Comparison of ENCODE assay signal across 24 mouse cellular contexts in the genomic region with DNA sequence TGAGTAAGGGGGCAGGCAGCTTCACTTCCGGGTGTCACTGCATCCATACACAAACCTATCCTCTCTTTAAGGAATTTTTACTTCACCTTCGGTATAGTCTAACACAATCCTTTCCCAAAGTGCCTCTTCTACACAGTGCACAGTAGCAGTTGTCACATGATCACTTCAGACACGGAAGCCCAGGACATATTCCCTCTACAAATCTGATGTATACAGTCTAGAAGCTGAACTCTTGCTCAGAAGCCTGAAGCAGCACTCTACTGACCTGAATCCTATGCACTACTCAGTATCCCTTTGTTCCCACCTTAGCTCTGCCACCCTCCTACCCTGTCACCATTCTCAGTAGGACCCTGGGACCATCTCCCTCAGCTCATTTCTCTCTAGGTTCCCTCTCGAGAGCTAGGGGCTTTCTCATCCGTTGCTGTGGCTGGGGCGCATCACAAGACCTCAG. TPM values are rescaled to one million over a fixed set of nuclear protein-coding genes. Genes with fewer than 3 reads are reported as not detected.
A peak's percentile ranks its signal among the peaks of the same experiment; 100 is the strongest.
DNase-seq lines count a peak whose midpoint lies in the region; ATAC-seq and TF ChIP-seq lines count a peak whose summit lies in the region.
"Had no signal": no experiment of that assay in that cellular context is flagged by ENCODE, and none has a peak within 500 bp of the region (broad histone marks: within the 10 kb centered on the region; RNA-seq: fewer than 3 reads in every experiment).

No protein-coding gene starts in this region.

- no peak overlapping the region for H3K4me3 ChIP-seq in liver, embryonic 13.5 days (replicated peaks)
- H3K4me3 ChIP-seq in liver, embryonic 11.5 days (ENCODE audit: low read depth, low read length), result no peak overlapping the region
- no peak overlapping the region for H3K4me3 ChIP-seq in liver, embryonic 14.5 days (ENCODE audit: insufficient read depth in 1 of 2, low read depth in 2 of 2, low read length in 2 of 2)
- H3K4me3 ChIP-seq in left cerebral cortex, adult 2 months, result no peak overlapping the region
- H3K4me3 ChIP-seq: embryonic facial prominence, embryonic 15.5 days; erythroblast, embryonic 14.5 days; forebrain, embryonic 15.5 days; heart, embryonic 13.5 days; hindbrain, embryonic 12.5 days had no signal

- no peak overlapping the region for H3K9ac ChIP-seq in liver, embryonic 13.5 days
- no peak overlapping the region for H3K9ac ChIP-seq in liver, embryonic 11.5 days (ENCODE audit: low read depth, low read length)
- H3K9ac ChIP-seq in liver, embryonic 14.5 days (replicated peaks), result no peak overlapping the region
- H3K9ac ChIP-seq: embryonic facial prominence, embryonic 15.5 days; forebrain, embryonic 15.5 days; heart, embryonic 13.5 days; hindbrain, embryonic 12.5 days had no signal

- ATAC-seq in liver, embryonic 13.5 days (ENCODE audit: low read depth), result no peak
- no peak for ATAC-seq in liver, embryonic 11.5 days (replicated peaks; ENCODE audit: low FRiP score)
- no peak for ATAC-seq in liver, embryonic 14.5 days (ENCODE audit: insufficient read depth)
- ATAC-seq in megakaryocyte, adult 5-6 weeks (ENCODE audit: poor library complexity, severe bottlenecking), result 0 out of 2 replicates have a peak, but pooled peaks have one; percentile 15
- ATAC-seq: forebrain, embryonic 15.5 days; hindbrain, embryonic 16.5 days; inflammation-experienced regulatory T-cells, adult 6 months had no signal

- H3K27ac ChIP-seq in liver, embryonic 13.5 days, result peak overlapping the region; percentile 65
- no peak overlapping the region for H3K27ac ChIP-seq in liver, embryonic 11.5 days (ENCODE audit: low read depth, low read length)
- H3K27ac ChIP-seq in liver, embryonic 14.5 days, result 0 out of 2 replicates have a peak overlapping the region, but pooled peaks have one; percentile 44
- no peak overlapping the region for H3K27ac ChIP-seq in left cerebral cortex, adult 2 months
- H3K27ac ChIP-seq: embryonic facial prominence, embryonic 15.5 days; forebrain, embryonic 15.5 days; heart, embryonic 13.5 days; hindbrain, embryonic 12.5 days had no signal

- H3K4me2 ChIP-seq in liver, embryonic 13.5 days, result no peak overlapping the region
- H3K4me2 ChIP-seq in liver, embryonic 11.5 days, result no peak overlapping the region
- H3K4me2 ChIP-seq in liver, embryonic 14.5 days (ENCODE audit: low read depth), result no peak overlapping the region
- H3K4me2 ChIP-seq: embryonic facial prominence, embryonic 15.5 days; forebrain, embryonic 15.5 days; heart, embryonic 13.5 days; hindbrain, embryonic 12.5 days had no signal

- H3K4me1 ChIP-seq in liver, embryonic 13.5 days (replicated peaks), result peaks cover 55% of the 10 kb centered on the region
- H3K4me1 ChIP-seq in liver, embryonic 11.5 days (replicated peaks; ENCODE audit: control insufficient read depth, insufficient read depth, low read length), result peaks cover 29% of the 10 kb centered on the region
- H3K4me1 ChIP-seq in liver, embryonic 14.5 days (replicated peaks; ENCODE audit: control insufficient read depth in 2 of 2, insufficient read depth in 2 of 2, low read length in 1 of 2), result peaks cover 38 to 44% of the 10 kb centered on the region in 2 experiments
- H3K4me1 ChIP-seq: embryonic facial prominence, embryonic 15.5 days; forebrain, embryonic 15.5 days; hindbrain, embryonic 12.5 days had no signal

- TF ChIP-seq CTCF in liver, embryonic 14.5 days (IDR thresholded peaks at IDR 0.05; ENCODE audit: low read depth), result no peak
- TF ChIP-seq CTCF in left cerebral cortex, adult 2 months (IDR thresholded peaks at IDR 0.05), result no peak

- no peak for TF ChIP-seq EP300 in liver, embryonic 14.5 days (IDR thresholded peaks at IDR 0.05; ENCODE audit: low read depth)

- WGBS in liver, embryonic 13.5 days (ENCODE audit: insufficient replicate concordance), result 72% methylated on average over 6 of the region's 6 CpGs
- WGBS in liver, embryonic 11.5 days, result 84% methylated on average over 6 of the region's 6 CpGs
- WGBS in liver, embryonic 14.5 days (ENCODE audit: insufficient replicate concordance), result 75% methylated on average over 6 of the region's 6 CpGs

- no peaks in the 10 kb centered on the region for H3K9me3 ChIP-seq in liver, embryonic 13.5 days (replicated peaks)
- no peaks in the 10 kb centered on the region for H3K9me3 ChIP-seq in liver, embryonic 11.5 days (ENCODE audit: control insufficient read depth, low read length)
- H3K9me3 ChIP-seq in liver, embryonic 14.5 days (ENCODE audit: control insufficient read depth, low read length), result no peaks in the 10 kb centered on the region
- H3K9me3 ChIP-seq: embryonic facial prominence, embryonic 15.5 days; forebrain, embryonic 15.5 days; G1E; heart, embryonic 13.5 days; hindbrain, embryonic 12.5 days had no signal

- intact Hi-C loops in left cerebral cortex, adult 2 months (cut with DNase I), result no loop called here

- no peaks in the 10 kb centered on the region for H3K36me3 ChIP-seq in liver, embryonic 13.5 days
- no peaks in the 10 kb centered on the region for H3K36me3 ChIP-seq in liver, embryonic 11.5 days (ENCODE audit: control insufficient read depth, insufficient read depth, low read length)
- no peaks in the 10 kb centered on the region for H3K36me3 ChIP-seq in liver, embryonic 14.5 days (replicated peaks; ENCODE audit: control insufficient read depth, insufficient read depth, low read depth)
- H3K36me3 ChIP-seq: embryonic facial prominence, embryonic 15.5 days; forebrain, embryonic 15.5 days; G1E; heart, embryonic 13.5 days; hindbrain, embryonic 12.5 days had no signal

- H3K27me3 ChIP-seq in liver, embryonic 13.5 days, result no peaks in the 10 kb centered on the region
- no peaks in the 10 kb centered on the region for H3K27me3 ChIP-seq in liver, embryonic 11.5 days (replicated peaks; ENCODE audit: control insufficient read depth, insufficient read depth, low read length)
- no peaks in the 10 kb centered on the region for H3K27me3 ChIP-seq in liver, embryonic 14.5 days (ENCODE audit: control insufficient read depth, insufficient read depth, low read length)
- H3K27me3 ChIP-seq: embryonic facial prominence, embryonic 15.5 days; forebrain, embryonic 15.5 days; heart, embryonic 13.5 days; hindbrain, embryonic 12.5 days had no signal

- DNase-seq in liver, embryonic 13.5 days, result no peak
- DNase-seq in liver, embryonic 11.5 days (ENCODE audit: low spot score), result no peak
- DNase-seq in liver, embryonic 14.5 days (ENCODE audit: low read depth in 3 of 3, low spot score in 3 of 3), result no peak
- no peak for DNase-seq in left cerebral cortex, adult 2 months (ENCODE audit: extremely low spot score in 1 of 2, low spot score in 2 of 2)
- DNase-seq in right cerebral cortex, postnatal 36 days (ENCODE audit: low spot score in 2 of 2), result no peak
- DNase-seq: adrenal gland, postnatal 14 days; cerebellum, adult 11-12 months; cerebellum, adult 9-10 months; cerebellum, postnatal 36 days; gastrocnemius, postnatal 36 days; heart, adult 18-20 months; heart, postnatal 4 days had no signal

RNA-seq across cellular contexts. Expression of a gene that starts 23.2 kb away (rescaled TPM):
- polyA plus RNA-seq in liver, embryonic 13.5 days (2015; fragmentation: Nextera tagmentation; extraction: Ambion mirVana), result 22.3 and 24.2 TPM in 2 replicates
- polyA plus RNA-seq in liver, embryonic 11.5 days (2014; fragmentation: Nextera tagmentation; extraction: Ambion mirVana), result 14.8 and 15.8 TPM in 2 replicates
- polyA plus RNA-seq in liver, embryonic 14.5 days (2012; rRNA removed), result 23.2 and 28.6 TPM in 2 replicates
- 23.4 and 24.5 TPM in 2 replicates for polyA plus RNA-seq in liver, embryonic 14.5 days (2014; fragmentation: Nextera tagmentation; extraction: Ambion mirVana)
- total RNA-seq in megakaryocyte, adult 5-6 weeks (2015), result 0.38 and 3.9 TPM in 2 replicates
- 1.8 TPM in 1 of 2 replicates, not detected in the other for total RNA-seq in megakaryocyte, adult 5-6 weeks (2017)
- 1 to 10 TPM in 1 of 2 experiments, under 1 TPM in 1; 0.51 to 1.5 TPM for total RNA-seq in left cerebral cortex, adult 2 months (2021)

RNA-seq across cellular contexts. Expression of a gene that starts 38.4 kb away (rescaled TPM):
- polyA plus RNA-seq in liver, embryonic 13.5 days (2015; fragmentation: Nextera tagmentation; extraction: Ambion mirVana), result not detected in 2 replicates
- polyA plus RNA-seq in liver, embryonic 11.5 days (2014; fragmentation: Nextera tagmentation; extraction: Ambion mirVana), result not detected in 2 replicates
- not detected in 2 replicates for polyA plus RNA-seq in liver, embryonic 14.5 days (2012; rRNA removed)
- not detected in 2 replicates for polyA plus RNA-seq in liver, embryonic 14.5 days (2014; fragmentation: Nextera tagmentation; extraction: Ambion mirVana)
- total RNA-seq in megakaryocyte, adult 5-6 weeks (2015), result not detected in 2 replicates
- not detected in 2 replicates for total RNA-seq in megakaryocyte, adult 5-6 weeks (2017)
- total RNA-seq in left cerebral cortex, adult 2 months (2021), result not detected
- total RNA-seq: adrenal gland, postnatal 14 days; gastrocnemius, adult 8-10 months; gastrocnemius, postnatal 36 days had no signal
- polyA plus RNA-seq: embryonic facial prominence, embryonic 15.5 days; forebrain, embryonic 11.5 days; forebrain, embryonic 15.5 days; hindbrain, embryonic 12.5 days; hindbrain, embryonic 16.5 days; inflammation-experienced regulatory T-cells, adult 6 months had no signal

RNA-seq across cellular contexts. Expression of a gene that starts 38.4 kb away (rescaled TPM):
- polyA plus RNA-seq in liver, embryonic 13.5 days (2015; fragmentation: Nextera tagmentation; extraction: Ambion mirVana), result 331 and 350 TPM in 2 replicates
- 441 and 497 TPM in 2 replicates for polyA plus RNA-seq in liver, embryonic 11.5 days (2014; fragmentation: Nextera tagmentation; extraction: Ambion mirVana)
- 124 and 227 TPM in 2 replicates for polyA plus RNA-seq in liver, embryonic 14.5 days (2012; rRNA removed)
- polyA plus RNA-seq in liver, embryonic 14.5 days (2014; fragmentation: Nextera tagmentation; extraction: Ambion mirVana), result 351 and 369 TPM in 2 replicates
- total RNA-seq in megakaryocyte, adult 5-6 weeks (2015), result 89.3 and 106 TPM in 2 replicates
- total RNA-seq in megakaryocyte, adult 5-6 weeks (2017), result 210 and 268 TPM in 2 replicates
- total RNA-seq in left cerebral cortex, adult 2 months (2021), result 100 to 1,000 TPM; 131 to 133 TPM

RNA-seq across cellular contexts. Expression of a gene that starts 43.3 kb away (rescaled TPM):
- 0.05 TPM in 1 of 2 replicates, not detected in the other for polyA plus RNA-seq in liver, embryonic 13.5 days (2015; fragmentation: Nextera tagmentation; extraction: Ambion mirVana)
- 0.05 TPM in 1 of 2 replicates, not detected in the other for polyA plus RNA-seq in liver, embryonic 11.5 days (2014; fragmentation: Nextera tagmentation; extraction: Ambion mirVana)
- polyA plus RNA-seq in liver, embryonic 14.5 days (2012; rRNA removed), result 0.01 TPM in 1 of 2 replicates, not detected in the other
- polyA plus RNA-seq in liver, embryonic 14.5 days (2014; fragmentation: Nextera tagmentation; extraction: Ambion mirVana), result not detected in 2 replicates
- total RNA-seq in megakaryocyte, adult 5-6 weeks (2015), result not detected in 2 replicates
- total RNA-seq in megakaryocyte, adult 5-6 weeks (2017), result not detected in 2 replicates
- 1 to 10 TPM; 1.2 to 1.6 TPM for total RNA-seq in left cerebral cortex, adult 2 months (2021)
- total RNA-seq: gastrocnemius, adult 8-10 months; gastrocnemius, postnatal 36 days had no signal
- polyA plus RNA-seq: erythroblast, embryonic 14.5 days; G1E had no signal

RNA-seq across cellular contexts. Expression of a gene that starts 47.7 kb away (rescaled TPM):
- polyA plus RNA-seq in liver, embryonic 13.5 days (2015; fragmentation: Nextera tagmentation; extraction: Ambion mirVana), result 8.4 and 9.2 TPM in 2 replicates
- polyA plus RNA-seq in liver, embryonic 11.5 days (2014; fragmentation: Nextera tagmentation; extraction: Ambion mirVana), result 0.79 and 1.4 TPM in 2 replicates
- polyA plus RNA-seq in liver, embryonic 14.5 days (2012; rRNA removed), result 13.8 and 15.0 TPM in 2 replicates
- 15.5 and 18.9 TPM in 2 replicates for polyA plus RNA-seq in liver, embryonic 14.5 days (2014; fragmentation: Nextera tagmentation; extraction: Ambion mirVana)
- 0.38 TPM in 1 of 2 replicates, not detected in the other for total RNA-seq in megakaryocyte, adult 5-6 weeks (2015)
- total RNA-seq in megakaryocyte, adult 5-6 weeks (2017), result not detected in 2 replicates
- total RNA-seq in left cerebral cortex, adult 2 months (2021), result 1 to 10 TPM; 1.5 to 2.5 TPM
- polyA plus RNA-seq: embryonic facial prominence, embryonic 11.5 days; erythroblast, embryonic 14.5 days; G1E had no signal

Comparison
In these comparisons a context has a peak if more than half of its experiments do, and no peak if none do; other contexts are left out.
1. H3K27ac ChIP-seq: peak in liver, embryonic 13.5 days (single experiment) and liver, embryonic 14.5 days (single experiment); none in liver, embryonic 11.5 days (single experiment) and left cerebral cortex, adult 2 months (single experiment).